Mouse (Mus musculus) small intestine, adult 2 months (tissue): ENCODE results near the gene Nkx1-2.

Experiments
- CTCF ChIP-seq: fragments of 200-500 bp; IDR thresholded peaks from 2 replicates; pipeline ENCODE4 v1.5.1; 2012; ENCODE audit warnings: low read depth, mild to moderate bottlenecking, control low read depth, inconsistent platforms, low read length, moderate library complexity, mixed read lengths; ENCODE audit not compliant: insufficient replicate concordance, insufficient read length; ENCODE audit errors: extremely low read depth
- POLR2A ChIP-seq: fragments of 200-500 bp; IDR thresholded peaks from 2 replicates; pipeline ENCODE4 v1.6.1; 2012; ENCODE audit warnings: low read depth, mild to moderate bottlenecking, control low read depth, inconsistent platforms, low read length, moderate library complexity

- TF ChIP-seq CTCF (no peak), POLR2A (no peak)
Observed at GRCm38 (mm10) chr7:132619549-132619948, 20.1 kb upstream of the Nkx1-2 start.
